Mouse (Mus musculus): ENCODE measurements around the gene Emd.

DNA sequence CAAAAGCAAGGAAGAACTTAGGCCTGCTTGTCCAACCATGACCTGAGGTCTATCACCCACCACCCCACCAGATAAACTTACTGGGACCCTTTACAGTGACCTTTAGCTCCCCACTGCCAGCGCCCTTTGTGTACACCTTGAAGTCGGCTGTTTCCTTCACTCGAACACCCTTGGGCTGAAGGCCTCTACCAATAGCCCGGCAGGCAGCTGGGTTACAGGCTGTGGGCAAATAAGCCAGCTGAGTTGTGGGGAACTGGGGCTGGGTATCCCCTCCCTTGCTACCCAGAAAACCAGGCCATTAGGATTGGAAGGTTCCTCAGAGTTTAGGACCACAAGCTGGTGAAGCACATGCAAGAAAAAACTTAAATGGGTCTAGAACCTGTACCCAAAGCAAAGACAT lies 14.2 kb upstream of the Emd start:
- no peak for TF ChIP-seq CTCF (IDR thresholded peaks at IDR 0.05; ENCODE audit: borderline replicate concordance, control insufficient read depth, extremely low read depth, insufficient read depth, low read length, poor library complexity)
- no peak for TF ChIP-seq POLR2A (IDR thresholded peaks at IDR 0.05; ENCODE audit: control insufficient read depth, extremely low read depth, insufficient read depth, low read length, poor library complexity)
